Mouse (Mus musculus) kidney, embryonic 14.5 days (tissue): Measurements from ENCODE around the gene Kalrn. TPM values are rescaled to one million over a fixed set of nuclear protein-coding genes. Genes with fewer than 3 reads are reported as not detected.

Source experiments
- ATAC-seq: fragments of 200-750 bp; cut with Nextera tagmentation; 2 replicates; pipeline ENCODE4 v1.8.0; 2017; ENCODE audit warnings: moderate number of reproducible peaks, mild to moderate bottlenecking, moderate TSS enrichment, moderate library complexity; ENCODE audit not compliant: low FRiP score, low TSS enrichment
- H3K27ac ChIP-seq: fragments of 300-500 bp; sonication (generic); 2 replicates; pipeline ENCODE4 v1.5.1; 2014; ENCODE audit warnings: low read depth, mild to moderate bottlenecking, low read length, moderate library complexity, mixed read lengths
- H3K27me3 ChIP-seq: fragments of 300-500 bp; sonication (generic); 2 replicates; pipeline ENCODE4 v1.6.1; 2014; ENCODE audit warnings: mild to moderate bottlenecking, low read length; ENCODE audit not compliant: control insufficient read depth, insufficient read depth
- H3K36me3 ChIP-seq: fragments of 300-500 bp; sonication (generic); 2 replicates; pipeline ENCODE4 v1.6.1; 2014; ENCODE audit warnings: low read length, mixed read lengths; ENCODE audit not compliant: control insufficient read depth, insufficient read depth
- H3K4me1 ChIP-seq: fragments of 300-500 bp; sonication (generic); 2 replicates; pipeline ENCODE4 v1.6.1; 2014; ENCODE audit warnings: low read length, mixed read lengths; ENCODE audit not compliant: control insufficient read depth, insufficient read depth
- H3K4me2 ChIP-seq: fragments of 300-500 bp; sonication (generic); replicated peaks from 2 replicates; pipeline ENCODE4 v1.6.1; 2014; ENCODE audit warnings: low read depth, mild to moderate bottlenecking, low read length
- H3K4me3 ChIP-seq: fragments of 300-500 bp; sonication (generic); 2 replicates; pipeline ENCODE4 v1.5.1; 2014; ENCODE audit warnings: mild to moderate bottlenecking, low read length
- H3K9ac ChIP-seq: fragments of 300-500 bp; sonication (generic); 2 replicates; pipeline ENCODE4 v1.6.1; 2014; ENCODE audit warnings: low read depth, mild to moderate bottlenecking, low read length, moderate library complexity
- H3K9me3 ChIP-seq: fragments of 300-500 bp; sonication (generic); 2 replicates; pipeline ENCODE4 v1.6.1; 2016; ENCODE audit warnings: low read length; ENCODE audit not compliant: control insufficient read depth
- WGBS: fragments of 180-500 bp; shearing (Covaris S2); extraction: QIAGEN DNeasy Blood & Tissue Kit; methylation state at CpG from one replicate; pipeline ENCODE4 v1.1.7; 2014; 5-methylcytosine and 5-hydroxymethylcytosine counted together
- polyA plus RNA-seq: library from polyadenylated mRNA; unstranded; fragments of >200 nt; fragmentation: Nextera tagmentation; extraction: Ambion mirVana; gene quantifications from 2 replicates; pipeline ENCODE4 v1.2.1, GENCODE M21; 2014

Gene Kalrn
- polyA plus RNA-seq, 1 experiment from 2014 or later: 16.0 TPM

DNA sequence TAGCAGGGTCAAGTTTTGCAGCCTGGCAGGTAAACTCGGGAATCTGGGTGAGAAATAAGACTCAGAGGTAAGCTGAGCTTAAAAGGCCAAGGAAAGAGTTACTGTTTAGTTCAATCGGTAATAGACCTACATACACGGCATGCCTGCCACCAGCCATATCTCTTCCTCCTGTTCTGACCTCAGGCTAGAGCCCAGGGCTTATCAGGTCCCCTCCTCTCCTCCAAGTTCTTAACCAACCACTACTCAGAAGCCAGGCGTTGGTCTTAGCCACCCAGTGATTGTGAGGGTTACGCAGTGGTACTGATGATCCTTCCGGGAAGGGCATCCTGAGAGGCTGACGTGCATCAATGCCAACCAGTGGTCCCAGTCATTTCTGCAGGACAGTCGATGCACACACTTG, 649.6 kb downstream of the Kalrn start:
- Histone ChIP-seq H3K36me3 (peaks cover 3% of the 10 kb centered on the region; the same call in 1 of the 2 replicates), H3K27ac (no peak overlapping the region), H3K4me1 (peaks cover 27% of the 10 kb centered on the region), H3K27me3 (no peaks in the 10 kb centered on the region), H3K4me2 (no peak overlapping the region), H3K9me3 (no peaks in the 10 kb centered on the region), H3K4me3 (no peak overlapping the region), H3K9ac (no peak overlapping the region)
- 82% methylated on average over 8 of the region's 8 CpGs for WGBS
- no peak for ATAC-seq

DNA sequence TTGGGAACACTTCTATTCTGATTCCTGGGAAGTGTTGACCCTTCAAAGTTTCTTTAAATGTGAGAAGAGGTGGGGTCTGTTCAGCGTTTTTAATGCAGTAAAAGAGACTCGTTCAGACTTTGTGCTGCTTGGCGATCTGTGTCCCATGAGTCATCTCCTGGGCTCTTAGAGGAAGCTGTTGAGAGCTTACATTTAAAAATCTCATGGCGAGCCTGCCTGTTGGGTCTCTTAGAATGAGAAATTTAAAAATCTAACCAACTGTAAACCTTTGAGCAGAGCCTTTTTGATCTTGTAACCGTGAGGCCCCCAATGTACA, 650.4 kb downstream of the Kalrn start:
- Histone ChIP-seq H3K4me2 (no peak overlapping the region), H3K9me3 (no peaks in the 10 kb centered on the region), H3K27ac (peak overlapping the region; percentile 80; the same call in 1 of the 2 replicates), H3K36me3 (peaks cover 3% of the 10 kb centered on the region; the same call in 1 of the 2 replicates), H3K27me3 (no peaks in the 10 kb centered on the region), H3K9ac (no peak overlapping the region), H3K4me1 (peaks cover 28% of the 10 kb centered on the region), H3K4me3 (no peak overlapping the region)
- ATAC-seq: no peak
- 24% methylated on average over 5 of the region's 5 CpGs for WGBS

DNA sequence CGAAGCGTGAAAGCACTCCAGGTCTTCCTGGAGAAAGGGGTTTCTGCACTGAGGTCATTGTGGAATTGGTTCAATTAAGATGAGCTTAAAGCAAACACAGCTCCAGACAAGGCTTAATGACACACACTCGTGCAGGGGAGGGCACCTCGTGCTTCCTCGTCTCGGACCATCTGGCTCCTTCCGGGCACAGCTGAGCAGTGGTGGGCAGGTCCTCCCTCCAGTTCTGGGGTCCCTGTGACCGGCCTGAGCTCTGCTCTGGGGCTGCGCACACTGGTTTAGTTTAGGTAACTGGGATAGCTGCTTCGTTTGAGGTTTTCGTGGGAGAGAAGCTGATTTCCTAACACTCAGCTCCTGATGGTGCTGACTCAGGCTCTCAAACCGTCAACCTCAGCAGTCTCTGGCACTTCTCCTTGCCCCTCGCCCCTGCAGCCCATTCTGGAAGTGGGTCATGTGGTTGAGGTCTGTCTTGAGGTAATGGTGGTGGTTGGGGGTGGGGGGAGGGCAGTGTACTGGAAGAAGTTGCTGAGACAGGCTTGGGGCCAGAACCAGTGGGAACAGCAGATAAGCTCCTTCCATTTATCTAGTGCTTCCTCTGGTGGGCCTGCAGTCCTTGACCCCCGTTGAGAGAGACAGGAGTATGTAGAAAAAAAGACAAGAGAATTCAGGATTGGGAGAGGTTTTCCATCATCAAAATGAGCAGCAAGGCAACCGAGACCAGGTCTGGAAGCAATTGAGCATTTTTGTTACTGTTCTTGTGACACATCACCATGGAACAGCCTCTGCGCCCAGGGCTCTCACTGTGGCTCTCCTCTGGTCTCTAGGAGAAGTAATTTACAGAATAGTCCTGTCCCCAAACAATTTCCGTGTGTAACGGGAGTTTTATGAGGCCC, 651.0 kb downstream of the Kalrn start:
- Histone ChIP-seq H3K4me1 (peaks cover 32% of the 10 kb centered on the region), H3K9ac (no peak overlapping the region), H3K27ac (peak overlapping the region; percentile 80), H3K9me3 (no peaks in the 10 kb centered on the region), H3K4me3 (no peak overlapping the region), H3K27me3 (no peaks in the 10 kb centered on the region), H3K4me2 (no peak overlapping the region; the same call in 1 of the 2 replicates), H3K36me3 (peaks cover 3% of the 10 kb centered on the region; the same call in 1 of the 2 replicates)
- ATAC-seq: peak; percentile 85
- WGBS: 17% methylated on average over 18 of the region's 18 CpGs

DNA sequence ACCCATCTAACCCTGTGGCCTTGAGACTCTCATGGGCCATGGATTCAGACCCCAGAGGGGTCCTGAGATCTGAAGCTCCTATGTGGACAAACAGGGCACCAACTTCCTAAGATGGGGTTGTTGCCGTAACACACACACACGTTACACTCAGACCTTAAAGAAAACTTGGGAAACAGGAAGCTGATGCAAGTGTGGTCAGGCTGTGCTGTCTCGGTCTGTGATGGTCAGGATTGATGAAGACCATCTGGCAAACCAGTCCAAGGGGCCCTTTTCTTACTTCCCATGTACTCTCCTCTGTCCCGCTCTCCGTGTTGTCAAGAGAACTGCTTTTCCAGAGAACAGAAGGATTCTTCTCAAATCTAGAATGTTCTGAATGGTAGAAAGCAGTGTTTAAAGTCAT, 651.8 kb downstream of the Kalrn start:
- Histone ChIP-seq H3K27me3 (no peaks in the 10 kb centered on the region), H3K27ac (peak overlapping the region; percentile 80), H3K9ac (no peak overlapping the region), H3K4me3 (no peak overlapping the region), H3K4me1 (peaks cover 41% of the 10 kb centered on the region), H3K9me3 (no peaks in the 10 kb centered on the region), H3K4me2 (no peak overlapping the region), H3K36me3 (peaks cover 3% of the 10 kb centered on the region; the same call in 1 of the 2 replicates)
- ATAC-seq: no peak; the same call in 1 of the 2 replicates
- 29% methylated on average over 5 of the region's 5 CpGs for WGBS

Other genes with a start within 250 kb of the Kalrn start
- not detected in 2 replicates for gene Ropn1, start 76.4 kb upstream of the Kalrn start, polyA plus RNA-seq
- gene Ccdc14, start 117.1 kb upstream of the Kalrn start, polyA plus RNA-seq: 6.6 and 9.9 TPM in 2 replicates
- 26.7 and 34.0 TPM in 2 replicates for gene Mylk, start 171.7 kb upstream of the Kalrn start, polyA plus RNA-seq